Mouse (Mus musculus) midbrain, embryonic 12.5 days (tissue): ENCODE data around the gene Mdm2. TPM values are rescaled to one million over a fixed set of nuclear protein-coding genes. Genes with fewer than 3 reads are reported as not detected.
"Not testable (repeated sequence)": the region's sequence is repeated elsewhere in the genome, so short reads cannot be mapped to it uniquely, and the experiment has no call there.

Experiments
- ATAC-seq: fragments of 200-750 bp; cut with Nextera tagmentation; 2 replicates; pipeline ENCODE4 v1.8.0; 2017; ENCODE audit warnings: low read depth, moderate TSS enrichment, moderate library complexity; ENCODE audit not compliant: low FRiP score
- H3K27ac ChIP-seq: fragments of 300-500 bp; sonication (generic); replicated peaks from 2 replicates; pipeline ENCODE4 v1.5.1; 2016; ENCODE audit warnings: mild to moderate bottlenecking
- H3K27me3 ChIP-seq: fragments of 300-500 bp; sonication (generic); 2 replicates; pipeline ENCODE4 v1.6.1; 2016; ENCODE audit warnings: mild to moderate bottlenecking
- H3K36me3 ChIP-seq: fragments of 300-500 bp; sonication (generic); 2 replicates; pipeline ENCODE4 v1.6.1; 2016
- H3K4me1 ChIP-seq: fragments of 300-500 bp; sonication (generic); 2 replicates; pipeline ENCODE4 v1.6.1; 2016
- H3K4me2 ChIP-seq: fragments of 300-500 bp; sonication (generic); replicated peaks from 2 replicates; pipeline ENCODE4 v1.6.1; 2016; ENCODE audit warnings: mild to moderate bottlenecking, moderate library complexity
- H3K4me3 ChIP-seq: fragments of 300-500 bp; sonication (generic); 2 replicates; pipeline ENCODE4 v1.5.1; 2016; ENCODE audit warnings: mild to moderate bottlenecking
- H3K9ac ChIP-seq: fragments of 300-500 bp; sonication (generic); replicated peaks from 2 replicates; pipeline ENCODE4 v1.6.1; 2016; ENCODE audit warnings: mild to moderate bottlenecking, moderate library complexity
- H3K9me3 ChIP-seq: fragments of 300-500 bp; sonication (generic); 2 replicates; pipeline ENCODE4 v1.6.1; 2016; ENCODE audit warnings: mild to moderate bottlenecking
- WGBS: fragments of 180-500 bp; shearing (Covaris S2); methylation state at CpG from one replicate; pipeline ENCODE4 v1.1.7; 2016; 5-methylcytosine and 5-hydroxymethylcytosine counted together
- polyA plus RNA-seq: library from polyadenylated mRNA; unstranded; fragments of >200 nt; fragmentation: Nextera tagmentation; extraction: Ambion mirVana; gene quantifications from 2 replicates; pipeline ENCODE4 v1.2.1, GENCODE M21; 2016

Gene Mdm2
- polyA plus RNA-seq, 1 experiment from 2014 or later = 74.5 TPM

- Histone ChIP-seq H3K36me3 (peaks cover 51% of the 10 kb centered on the region), H3K27me3 (no peaks in the 10 kb centered on the region), H3K4me1 (peaks cover 13% of the 10 kb centered on the region), H3K9ac (no peak overlapping the region), H3K9me3 (no peaks in the 10 kb centered on the region), H3K27ac (no peak overlapping the region), H3K4me2 (no peak overlapping the region), H3K4me3 (no peak overlapping the region)
- 99% methylated on average over 2 of the region's 2 CpGs for WGBS
- ATAC-seq = no peak
Measured at GRCm38 (mm10) chr10:117707114-117707838, 3.3 kb downstream of the Mdm2 start.

GRCm38 (mm10) chr10:117706440-117706839 lies 4.1 kb downstream of the Mdm2 start:
- no peaks in the 10 kb centered on the region for H3K27me3 ChIP-seq
- no peak for ATAC-seq
- no peak overlapping the region for H3K9ac ChIP-seq
- 92% methylated on average over 6 of the region's 6 CpGs for WGBS
- no peak overlapping the region for H3K4me2 ChIP-seq
- no peak overlapping the region for H3K27ac ChIP-seq
- H3K36me3 ChIP-seq = peaks cover 59% of the 10 kb centered on the region
- H3K4me1 ChIP-seq = peaks cover 12% of the 10 kb centered on the region
- no peaks in the 10 kb centered on the region for H3K9me3 ChIP-seq
- no peak overlapping the region for H3K4me3 ChIP-seq

GRCm38 (mm10) chr10:117705806-117706205 lies 4.8 kb downstream of the Mdm2 start:
- peaks cover 64% of the 10 kb centered on the region for H3K36me3 ChIP-seq
- H3K9me3 ChIP-seq = no peaks in the 10 kb centered on the region
- no peak for ATAC-seq
- no peak overlapping the region for H3K4me3 ChIP-seq
- H3K27me3 ChIP-seq = no peaks in the 10 kb centered on the region
- no peak overlapping the region for H3K9ac ChIP-seq
- peaks cover 10% of the 10 kb centered on the region for H3K4me1 ChIP-seq
- no peak overlapping the region for H3K27ac ChIP-seq
- H3K4me2 ChIP-seq = no peak overlapping the region

- no peaks in the 10 kb centered on the region for H3K9me3 ChIP-seq
- no peak overlapping the region for H3K4me3 ChIP-seq
- H3K27me3 ChIP-seq = no peaks in the 10 kb centered on the region
- H3K36me3 ChIP-seq = peaks cover 72% of the 10 kb centered on the region
- no peak overlapping the region for H3K27ac ChIP-seq
- H3K4me2 ChIP-seq = no peak overlapping the region
- WGBS = 97% methylated on average over 6 of the region's 6 CpGs
- peaks cover 10% of the 10 kb centered on the region for H3K4me1 ChIP-seq
- ATAC-seq = no peak
- H3K9ac ChIP-seq = no peak overlapping the region
Measured at GRCm38 (mm10) chr10:117704964-117705335, 5.6 kb downstream of the Mdm2 start.

GRCm38 (mm10) chr10:117704314-117704963 lies 6.1 kb downstream of the Mdm2 start:
- not testable (repeated sequence) for H3K4me2 ChIP-seq, H3K27ac ChIP-seq, H3K9me3 ChIP-seq, H3K27me3 ChIP-seq, ATAC-seq, H3K9ac ChIP-seq, H3K4me1 ChIP-seq, H3K4me3 ChIP-seq
- H3K36me3 ChIP-seq = peaks cover 77% of the 10 kb centered on the region
- 97% methylated on average over 6 of the region's 6 CpGs for WGBS

GRCm38 (mm10) chr10:117703506-117703905 lies 7.1 kb downstream of the Mdm2 start:
- Histone ChIP-seq H3K4me3 (no peak overlapping the region), H3K27ac (no peak overlapping the region), H3K36me3 (peaks cover 86% of the 10 kb centered on the region), H3K4me1 (no peaks in the 10 kb centered on the region), H3K9me3 (no peaks in the 10 kb centered on the region), H3K27me3 (no peaks in the 10 kb centered on the region), H3K9ac (no peak overlapping the region), H3K4me2 (no peak overlapping the region)
- 91% methylated on average over 3 of the region's 3 CpGs for WGBS
- no peak for ATAC-seq

GRCm38 (mm10) chr10:117702024-117702833 lies 8.3 kb downstream of the Mdm2 start:
- peaks cover 92% of the 10 kb centered on the region for H3K36me3 ChIP-seq
- no peak overlapping the region for H3K4me2 ChIP-seq
- H3K27me3 ChIP-seq = no peaks in the 10 kb centered on the region
- no peak overlapping the region for H3K27ac ChIP-seq
- H3K4me3 ChIP-seq = no peak overlapping the region
- no peak overlapping the region for H3K9ac ChIP-seq
- no peak for ATAC-seq
- H3K4me1 ChIP-seq = no peaks in the 10 kb centered on the region
- WGBS = 98% methylated on average over 6 of the region's 6 CpGs
- no peaks in the 10 kb centered on the region for H3K9me3 ChIP-seq

- Histone ChIP-seq H3K4me2 (no peak overlapping the region), H3K9ac (no peak overlapping the region), H3K9me3 (no peaks in the 10 kb centered on the region), H3K36me3 (peaks cover 93% of the 10 kb centered on the region), H3K27me3 (no peaks in the 10 kb centered on the region), H3K27ac (no peak overlapping the region), H3K4me1 (no peaks in the 10 kb centered on the region), H3K4me3 (no peak overlapping the region)
- ATAC-seq = no peak
- 95% methylated on average over 6 of the region's 6 CpGs for WGBS
Measured at GRCm38 (mm10) chr10:117701034-117701829, 9.3 kb downstream of the Mdm2 start.

GRCm38 (mm10) chr10:117700450-117700849 lies 10.1 kb downstream of the Mdm2 start:
- Histone ChIP-seq H3K27ac (no peak overlapping the region), H3K27me3 (no peaks in the 10 kb centered on the region), H3K36me3 (peaks cover 96% of the 10 kb centered on the region), H3K9ac (no peak overlapping the region), H3K4me2 (no peak overlapping the region), H3K4me1 (no peaks in the 10 kb centered on the region), H3K4me3 (no peak overlapping the region), H3K9me3 (no peaks in the 10 kb centered on the region)
- WGBS = 92% methylated on average over 1 of the region's 1 CpGs
- ATAC-seq = no peak

GRCm38 (mm10) chr10:117699914-117700313 lies 10.6 kb downstream of the Mdm2 start:
- no peak for ATAC-seq
- Histone ChIP-seq H3K4me1 (no peaks in the 10 kb centered on the region), H3K9me3 (no peaks in the 10 kb centered on the region), H3K9ac (no peak overlapping the region), H3K4me2 (no peak overlapping the region), H3K4me3 (no peak overlapping the region), H3K36me3 (peaks cover 96% of the 10 kb centered on the region), H3K27ac (no peak overlapping the region), H3K27me3 (no peaks in the 10 kb centered on the region)
- 95% methylated on average over 4 of the region's 4 CpGs for WGBS

- Histone ChIP-seq H3K36me3 (peaks cover 93% of the 10 kb centered on the region), H3K27me3 (no peaks in the 10 kb centered on the region), H3K4me2 (no peak overlapping the region), H3K4me3 (no peak overlapping the region), H3K27ac (no peak overlapping the region), H3K4me1 (no peaks in the 10 kb centered on the region), H3K9me3 (no peaks in the 10 kb centered on the region), H3K9ac (no peak overlapping the region)
- no peak for ATAC-seq
- 95% methylated on average over 10 of the region's 10 CpGs for WGBS
Measured at GRCm38 (mm10) chr10:117698313-117699138, 12.0 kb downstream of the Mdm2 start.
